Mouse (Mus musculus) CH12.LX (cell line): Measurements from ENCODE around the gene Pcid2. TPM values are rescaled to one million over a fixed set of nuclear protein-coding genes. Genes with fewer than 3 reads are reported as not detected.

Source experiments
- DNase-seq: peaks from one replicate; pipeline ENCODE4 v3.0.0-alpha.2; 2013; ENCODE audit errors: extremely low read depth
- H3K27ac ChIP-seq: 2 replicates; pipeline ENCODE4 v1.5.1; 2012; ENCODE audit warnings: low read depth, mild to moderate bottlenecking, control low read depth, moderate library complexity; ENCODE audit not compliant: insufficient read depth
- H3K27me3 ChIP-seq: replicated peaks from 2 replicates; pipeline ENCODE3; 2012; ENCODE audit warnings: inconsistent platforms
- H3K36me3 ChIP-seq, 2 experiments: replicated peaks in 1 of 2; 2 replicates each; pipeline versions ENCODE3 to v1.6.1; 2012; ENCODE audit warnings: inconsistent platforms in 1 of 2, low read length in 1 of 2, mild to moderate bottlenecking in 1 of 2, mixed read lengths in 1 of 2, moderate library complexity in 1 of 2; ENCODE audit not compliant: control insufficient read depth in 1 of 2, insufficient read depth in 1 of 2
- H3K4me1 ChIP-seq, 2 experiments: 2 replicates each; pipeline ENCODE4 v1.6.1; 2012; ENCODE audit warnings: inconsistent platforms in 1 of 2, moderate library complexity in 1 of 2; ENCODE audit not compliant: insufficient read depth in 2 of 2, control insufficient read depth in 1 of 2
- H3K4me2 ChIP-seq: 2 replicates; pipeline ENCODE4 v1.6.1; 2012; ENCODE audit warnings: low read depth, mild to moderate bottlenecking, control low read depth; ENCODE audit not compliant: poor library complexity, insufficient read depth, severe bottlenecking
- H3K4me3 ChIP-seq, 3 experiments: fragments of 150-350 bp in 1 of 3; sonication (generic) in 1 of 3; replicated peaks in 1 of 3; 2 replicates each; pipeline versions ENCODE3 to v1.5.1; 2011 to 2012; ENCODE audit warnings: low read depth in 2 of 3, low read length in 2 of 3, mild to moderate bottlenecking in 2 of 3, moderate library complexity in 2 of 3, control low read depth in 1 of 3, improper control_type of control experiment in 1 of 3, inconsistent platforms in 1 of 3, mixed read lengths in 1 of 3; ENCODE audit not compliant: poor library complexity in 1 of 3
- H3K79me2 ChIP-seq: replicated peaks from 2 replicates; pipeline ENCODE4 v1.6.1; 2012; ENCODE audit warnings: mild to moderate bottlenecking, moderate library complexity; ENCODE audit not compliant: control insufficient read depth, poor library complexity, insufficient read depth, severe bottlenecking; ENCODE audit errors: extremely low read depth
- H3K9ac ChIP-seq: 2 replicates; pipeline ENCODE4 v1.6.1; 2012; ENCODE audit warnings: low read depth, mild to moderate bottlenecking, control low read depth, moderate library complexity; ENCODE audit not compliant: insufficient read depth
- H3K9me3 ChIP-seq: replicated peaks from 2 replicates; pipeline ENCODE3; 2012; ENCODE audit warnings: low read length, inconsistent platforms, mixed read lengths
- BHLHE40 ChIP-seq: IDR thresholded peaks from 2 replicates; pipeline ENCODE4 v1.6.1; 2011; ENCODE audit warnings: mild to moderate bottlenecking, low read depth, low read length, improper control_type of control experiment
- CHD1 ChIP-seq: IDR thresholded peaks from 2 replicates; pipeline ENCODE4 v1.6.1; 2012; ENCODE audit warnings: low read depth, low read length, improper control_type of control experiment, inconsistent platforms
- ELF1 ChIP-seq: IDR thresholded peaks from 2 replicates; pipeline ENCODE4 v1.6.1; 2014; ENCODE audit warnings: low read depth, mild to moderate bottlenecking, inconsistent platforms, low read length, improper control_type of control experiment
- EP300 ChIP-seq: IDR thresholded peaks from 2 replicates; pipeline ENCODE4 v1.6.1; 2011; ENCODE audit warnings: low read length, improper control_type of control experiment
- ETS1 ChIP-seq: conservative IDR thresholded peaks from 2 replicates; pipeline ENCODE4 v1.6.1; 2012; ENCODE audit warnings: low read depth, mild to moderate bottlenecking, inconsistent platforms, low read length, improper control_type of control experiment, moderate library complexity
- GABPA ChIP-seq: IDR thresholded peaks from 2 replicates; pipeline ENCODE4 v1.6.1; 2012; ENCODE audit warnings: low read depth, low read length, improper control_type of control experiment, inconsistent platforms; ENCODE audit not compliant: insufficient replicate concordance
- HCFC1 ChIP-seq: IDR thresholded peaks from 2 replicates; pipeline ENCODE4 v1.6.1; 2012; ENCODE audit warnings: low read depth, mild to moderate bottlenecking, inconsistent platforms, low read length, improper control_type of control experiment
- IRF4 ChIP-seq: IDR thresholded peaks from 2 replicates; pipeline ENCODE4 v1.6.1; 2014; ENCODE audit warnings: low read depth, mild to moderate bottlenecking, inconsistent platforms, low read length, improper control_type of control experiment
- JUN ChIP-seq: IDR thresholded peaks from 2 replicates; pipeline ENCODE4 v1.6.1; 2011; ENCODE audit warnings: low read depth, mild to moderate bottlenecking, low read length, improper control_type of control experiment, moderate library complexity; ENCODE audit not compliant: insufficient read depth
- JUND ChIP-seq: conservative IDR thresholded peaks from 2 replicates; pipeline ENCODE4 v1.6.1; 2011; ENCODE audit warnings: low read depth, low read length, improper control_type of control experiment
- KAT2A ChIP-seq: IDR thresholded peaks from 2 replicates; pipeline ENCODE4 v1.6.1; 2012; ENCODE audit warnings: low read length, improper control_type of control experiment, inconsistent platforms; ENCODE audit not compliant: insufficient replicate concordance
- MAX ChIP-seq: IDR thresholded peaks from 2 replicates; pipeline ENCODE4 v1.6.1; 2011; ENCODE audit warnings: low read length, improper control_type of control experiment
- MAZ ChIP-seq: IDR thresholded peaks from 2 replicates; pipeline ENCODE4 v1.6.1; 2012; ENCODE audit warnings: low read depth, mild to moderate bottlenecking, inconsistent platforms, low read length, improper control_type of control experiment, moderate library complexity
- MEF2A ChIP-seq: IDR thresholded peaks from 2 replicates; pipeline ENCODE4 v1.6.1; 2014; ENCODE audit warnings: low read depth, mild to moderate bottlenecking, inconsistent platforms, low read length, improper control_type of control experiment, borderline replicate concordance
- MXI1 ChIP-seq: IDR thresholded peaks from 2 replicates; pipeline ENCODE4 v1.6.1; 2011; ENCODE audit warnings: mild to moderate bottlenecking, low read depth, low read length, improper control_type of control experiment
- MYC ChIP-seq: IDR thresholded peaks from 2 replicates; pipeline ENCODE4 v1.6.1; 2011; ENCODE audit warnings: low read depth, mild to moderate bottlenecking, improper control_type of control experiment, low read length
- POLR2AphosphoS2 ChIP-seq: IDR thresholded peaks from 2 replicates; pipeline ENCODE4 v1.6.1; 2011; ENCODE audit warnings: low read depth, low read length, improper control_type of control experiment
- RAD21 ChIP-seq: IDR thresholded peaks from 2 replicates; pipeline ENCODE4 v1.6.1; 2011; ENCODE audit warnings: low read depth, mild to moderate bottlenecking, low read length, improper control_type of control experiment, moderate library complexity
- RCOR1 ChIP-seq: conservative IDR thresholded peaks from 2 replicates; pipeline ENCODE4 v1.6.1; 2012; ENCODE audit warnings: low read depth, mild to moderate bottlenecking, inconsistent platforms, low read length, improper control_type of control experiment
- SIN3A ChIP-seq: IDR thresholded peaks from 2 replicates; pipeline ENCODE4 v1.6.1; 2012; ENCODE audit warnings: low read length, improper control_type of control experiment, inconsistent platforms
- TBP ChIP-seq: conservative IDR thresholded peaks from 2 replicates; pipeline ENCODE4 v1.6.1; 2011; ENCODE audit warnings: low read depth, low read length, improper control_type of control experiment
- TCF12 ChIP-seq: IDR thresholded peaks from 2 replicates; pipeline ENCODE4 v1.6.1; 2014; ENCODE audit warnings: low read depth, mild to moderate bottlenecking, inconsistent platforms, low read length, improper control_type of control experiment
- UBTF ChIP-seq: IDR thresholded peaks from 2 replicates; pipeline ENCODE4 v1.6.1; 2012; ENCODE audit warnings: low read depth, mild to moderate bottlenecking, inconsistent platforms, low read length, improper control_type of control experiment, moderate library complexity
- USF1 ChIP-seq: IDR thresholded peaks from 2 replicates; pipeline ENCODE4 v1.6.1; 2014; ENCODE audit warnings: low read depth, mild to moderate bottlenecking, inconsistent platforms, low read length, improper control_type of control experiment
- USF2 ChIP-seq: conservative IDR thresholded peaks from 2 replicates; pipeline ENCODE4 v1.6.1; 2011; ENCODE audit warnings: low read depth, low read length, improper control_type of control experiment
- ZC3H11A ChIP-seq: IDR thresholded peaks from 2 replicates; pipeline ENCODE4 v1.6.1; 2012; ENCODE audit warnings: low read depth, mild to moderate bottlenecking, inconsistent platforms, low read length, improper control_type of control experiment
- ZKSCAN1 ChIP-seq: IDR thresholded peaks from 2 replicates; pipeline ENCODE4 v1.6.1; 2012; ENCODE audit warnings: low read depth, inconsistent platforms, low read length, improper control_type of control experiment, borderline replicate concordance
- ZMIZ1 ChIP-seq: IDR thresholded peaks from 2 replicates; pipeline ENCODE4 v1.6.1; 2012; ENCODE audit warnings: low read depth, mild to moderate bottlenecking, inconsistent platforms, low read length, improper control_type of control experiment
- ZNF384 ChIP-seq: IDR thresholded peaks from 2 replicates; pipeline ENCODE4 v1.6.1; 2012; ENCODE audit warnings: low read depth, low read length, improper control_type of control experiment, inconsistent platforms
- dilution Hi-C: fragments of 300-500 bp; cut with MboI; formaldehyde crosslinking; loops from 2 replicates; pipeline ENCODE4 v1.14.3; 2020; ENCODE audit warnings: low sequenced_read_pairs; ENCODE audit not compliant: extremely low pct_unique_long_range_greater_than_20kb, extremely low pct_ligation_motif_present
- in situ Hi-C: fragments of 300-500 bp; cut with MboI; formaldehyde crosslinking; loops from 3 replicates; pipeline ENCODE4 v1.14.3; 2019; ENCODE audit warnings: low sequenced_read_pairs, low pct_ligation_motif_present, low pct_unique_long_range_greater_than_20kb, mixed read lengths
- polyA plus RNA-seq: library from polyadenylated mRNA; unstranded; fragments of >175 nt; gene quantifications from 2 replicates; pipeline ENCODE4 v1.2.1, GENCODE M21; 2012; ENCODE audit warnings: low read depth; ENCODE audit not compliant: insufficient read length
- total RNA-seq, 2 experiments: library from RNA; depleted of rRNA; stranded (reverse); fragments of 300-350 nt in 1 of 2; fragments of >200 nt in 1 of 2; gene quantifications; 2 replicates each; pipeline ENCODE4 v1.2.3; 2012 to 2014

The Pcid2 gene
- total and polyA plus RNA-seq, 3 experiments = 21.6 to 32.5 (median 23.1) TPM

DNA sequence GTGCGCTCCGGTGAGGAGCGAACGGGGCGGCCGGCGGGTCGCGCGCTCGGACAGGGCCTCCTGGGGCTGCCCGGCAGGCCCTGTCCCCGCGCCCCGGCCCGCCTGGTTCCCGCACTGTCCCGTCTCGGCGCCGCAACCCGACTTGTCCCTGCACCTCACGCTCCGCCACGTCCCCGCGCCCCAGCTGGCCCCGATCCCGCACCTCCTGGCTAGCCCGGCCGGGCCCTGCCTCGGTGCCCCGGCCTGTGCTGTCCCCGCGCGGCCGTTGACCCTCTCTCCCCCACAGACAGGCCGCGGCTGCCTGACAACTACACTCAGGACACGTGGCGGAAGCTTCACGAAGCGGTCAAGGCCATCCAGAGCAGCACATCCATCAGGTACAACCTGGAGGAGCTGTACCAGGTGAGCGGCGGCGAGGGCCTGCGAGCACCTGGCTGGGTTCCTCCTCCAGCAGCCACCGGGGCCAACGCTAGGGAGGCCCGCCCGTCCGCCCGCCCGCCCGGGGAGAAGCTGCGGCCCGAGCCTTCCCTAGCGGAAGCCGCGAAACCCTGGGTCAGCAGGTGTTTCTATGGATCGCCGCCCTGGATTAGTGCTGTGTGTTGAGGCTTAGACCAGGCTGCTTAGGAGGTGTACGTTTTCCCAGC is 771 bp upstream of the Pcid2 start:
- H3K9ac ChIP-seq = peak overlapping the region; percentile 81
- H3K4me1 ChIP-seq = peaks cover 6 to 13% of the 10 kb centered on the region in 2 experiments; a peak in 3 of 4 replicates
- dilution Hi-C loops (no loop called here), in situ Hi-C loops (no loop called here)
- no peaks in the 10 kb centered on the region for H3K27me3 ChIP-seq
- peak overlapping the region; percentile 62 for H3K4me2 ChIP-seq
- no peaks in the 10 kb centered on the region for H3K9me3 ChIP-seq
- peaks cover 13% of the 10 kb centered on the region for H3K79me2 ChIP-seq
- no peak overlapping the region for H3K27ac ChIP-seq
- TF ChIP-seq HCFC1 = no peak
- no peak for TF ChIP-seq ELF1
- TF ChIP-seq MAX = peak; percentile 20; the same call in 1 of the 2 replicates
- TF ChIP-seq SIN3A = peak; percentile 43; the same call in 1 of the 2 replicates
- no peak for TF ChIP-seq USF2
- TF ChIP-seq USF1 = no peak
- TF ChIP-seq MXI1 = 0 out of 2 replicates have a peak, but pooled peaks have one; percentile 11
- peak; percentile 19 for DNase-seq
- H3K4me3 ChIP-seq = peak overlapping the region; percentile 72 to 100 (median 89)
- H3K36me3 ChIP-seq = peaks cover 0 to 21% of the 10 kb centered on the region in 2 experiments

DNA sequence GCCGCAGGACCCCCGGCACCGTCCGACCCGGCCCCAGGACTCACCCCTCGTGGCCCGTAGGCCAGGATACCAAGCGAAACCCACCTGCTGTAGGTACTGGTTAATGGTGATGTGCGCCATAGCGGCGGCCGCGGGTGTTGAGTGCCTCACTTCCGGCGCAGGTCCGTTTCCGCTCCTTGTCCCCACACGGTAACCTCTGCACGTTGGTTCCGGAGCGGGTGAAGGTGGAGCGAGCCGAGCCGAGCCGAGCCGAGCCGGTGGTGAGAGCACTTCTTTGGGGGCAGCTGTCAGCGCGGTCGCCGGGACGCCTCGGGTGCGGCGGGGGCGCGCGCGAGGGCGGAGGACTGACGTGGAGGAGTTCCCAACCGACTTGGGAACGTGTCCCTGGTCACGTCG is 570 bp downstream of the Pcid2 start:
- Histone ChIP-seq H3K9ac (peak overlapping the region; percentile 77), H3K27ac (peak overlapping the region; percentile 34), H3K27me3 (no peaks in the 10 kb centered on the region), H3K4me3 (peak overlapping the region; percentile 98 to 100 (median 99)), H3K4me1 (peaks cover 6 to 13% of the 10 kb centered on the region in 2 experiments; a peak in 3 of 4 replicates), H3K36me3 (peaks cover 4 to 29% of the 10 kb centered on the region in 2 experiments), H3K9me3 (no peaks in the 10 kb centered on the region), H3K79me2 (peaks cover 13% of the 10 kb centered on the region), H3K4me2 (peak overlapping the region; percentile 0; the same call in 1 of the 2 replicates)
- in situ Hi-C loops = no loop called here
- dilution Hi-C loops = no loop called here
- DNase-seq = peak; percentile 88
- TF ChIP-seq JUND (no peak), USF1 (no peak), UBTF (peak; percentile 95), ZMIZ1 (peak; percentile 57; the same call in 1 of the 2 replicates), RCOR1 (no peak), POLR2AphosphoS2 (no peak), ZC3H11A (no peak), USF2 (no peak), TBP (0 out of 2 replicates have a peak, but pooled peaks have one; percentile 48), EP300 (no peak), ZNF384 (no peak), ZKSCAN1 (no peak), CHD1 (no peak), RAD21 (no peak), SIN3A (peak; percentile 86), IRF4 (peak; percentile 71; the same call in 1 of the 2 replicates), GABPA (peak; percentile 18; the same call in 1 of the 2 replicates), MEF2A (peak; percentile 72), MAZ (peak; percentile 71; the same call in 1 of the 2 replicates), KAT2A (peak; percentile 82; the same call in 1 of the 2 replicates), TCF12 (peak; percentile 90), MXI1 (peak; percentile 74), MYC (no peak), HCFC1 (peak; percentile 95), JUN (no peak), ELF1 (peak; percentile 69), ETS1 (peak; percentile 25; the same call in 1 of the 2 replicates), BHLHE40 (peak; percentile 9; the same call in 1 of the 2 replicates)
